Mouse (Mus musculus) G1E (cell line): ENCODE results near the gene Olfr159.

Experiments
- CTCF ChIP-seq: IDR thresholded peaks from 2 replicates; pipeline ENCODE4 v1.5.1; 2012; ENCODE audit warnings: low read depth, low read length, inconsistent platforms, mixed read lengths
- GATA1 ChIP-seq: IDR thresholded peaks from 2 replicates; pipeline ENCODE4 v1.6.1; 2012; ENCODE audit warnings: borderline replicate concordance, low read length, inconsistent platforms, mixed read lengths
- GATA2 ChIP-seq: IDR thresholded peaks from 2 replicates; pipeline ENCODE4 v1.6.1; 2012; ENCODE audit warnings: low read depth, low read length, inconsistent platforms, borderline replicate concordance
- POLR2AphosphoS5 ChIP-seq: IDR thresholded peaks from 2 replicates; pipeline ENCODE4 v1.6.1; 2012; ENCODE audit warnings: low read depth, low read length, inconsistent platforms; ENCODE audit not compliant: insufficient replicate concordance
- TAL1 ChIP-seq: conservative IDR thresholded peaks from 2 replicates; pipeline ENCODE4 v1.6.1; 2012; ENCODE audit warnings: low read depth, low read length, inconsistent platforms, mixed read lengths

GRCm38 (mm10) chr4:43727718-43728575, 42.9 kb downstream of the Olfr159 start:
- TF ChIP-seq CTCF: no peak
- TF ChIP-seq GATA1: no peak
- no peak for TF ChIP-seq GATA2
- no peak for TF ChIP-seq POLR2AphosphoS5
- no peak for TF ChIP-seq TAL1
